Mouse (Mus musculus) heart, embryonic 16.5 days (tissue): ENCODE measurements around the gene Rpl22l1. TPM values are rescaled to one million over a fixed set of nuclear protein-coding genes. Genes with fewer than 3 reads are reported as not detected.

ENCODE experiments used
- polyA plus RNA-seq: library from polyadenylated mRNA; unstranded; fragments of >200 nt; fragmentation: Nextera tagmentation; extraction: Ambion mirVana; gene quantifications from 2 replicates; pipeline ENCODE4 v1.2.1, GENCODE M21; 2015

Gene Rpl22l1
- polyA plus RNA-seq, 1 experiment from 2014 or later = 199 TPM

Other genes with a start within 250 kb of the Rpl22l1 start
- gene Slc2a2, start 107.5 kb upstream of the Rpl22l1 start, polyA plus RNA-seq = 0.12 TPM in 2 replicates
- 8.5 and 8.7 TPM in 2 replicates for gene Eif5a2, start 24.2 kb upstream of the Rpl22l1 start, polyA plus RNA-seq
- gene Gm1527, start 87.2 kb downstream of the Rpl22l1 start, polyA plus RNA-seq = not detected in 2 replicates